Mouse (Mus musculus): ENCODE results near the gene Krtcap2. TPM values are rescaled to one million over a fixed set of nuclear protein-coding genes. Genes with fewer than 3 reads are reported as not detected.

Gene Krtcap2
- total and polyA plus RNA-seq, 3 experiments, result 143 to 230 (median 180) TPM

DNA sequence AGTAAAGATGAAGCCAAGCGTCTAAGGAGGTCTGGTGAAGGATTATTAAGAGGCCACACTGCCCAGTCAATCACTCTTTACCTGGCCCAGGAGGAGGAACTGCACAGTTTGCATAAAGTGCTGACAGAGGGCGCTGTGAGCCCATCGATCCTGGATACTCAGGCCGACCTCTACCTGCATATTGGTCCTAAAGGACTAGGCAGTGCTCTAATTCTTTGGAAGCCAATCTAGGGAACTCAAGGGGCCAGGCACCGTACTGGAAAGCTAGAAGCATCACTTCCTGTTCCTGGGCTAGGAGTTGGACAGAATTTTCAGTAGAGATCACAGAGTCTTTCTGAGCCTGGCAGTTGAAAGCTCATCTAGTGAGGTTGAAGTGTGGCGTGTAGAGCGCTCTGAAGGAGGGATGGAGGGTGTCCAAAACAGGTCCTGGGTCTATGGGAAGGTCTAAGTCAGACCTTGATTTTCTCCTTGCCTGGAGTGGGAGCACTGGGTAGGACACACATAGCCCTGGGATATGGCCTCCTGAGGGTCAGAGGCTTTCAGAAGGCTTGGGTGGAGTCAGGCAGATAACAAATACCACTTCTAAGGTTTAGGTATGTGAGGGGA, 4.8 kb downstream of the Krtcap2 start (continued):
- TF ChIP-seq NELFE (IDR thresholded peaks at IDR 0.05; ENCODE audit: low read depth, low read length) (peak; percentile 49; the same call in 1 of the 2 replicates), TCF12 (IDR thresholded peaks at IDR 0.05; ENCODE audit: low read depth, low read length) (0 out of 2 replicates have a peak, but pooled peaks have one; percentile 22), ZMIZ1 (IDR thresholded peaks at IDR 0.05; ENCODE audit: low read depth, low read length) (peak; percentile 51; the same call in 1 of the 2 replicates), UBTF (IDR thresholded peaks at IDR 0.05; ENCODE audit: low read depth, low read length) (0 out of 2 replicates have a peak, but pooled peaks have one; percentile 22), IRF4 (IDR thresholded peaks at IDR 0.05; ENCODE audit: low read depth, low read length) (0 out of 2 replicates have a peak, but pooled peaks have one; percentile 62), CTCF (conservative IDR thresholded peaks at IDR 0.05 in 1 of 2, IDR thresholded peaks at IDR 0.05 in 1 of 2; ENCODE audit: low read depth in 2 of 2, low read length in 2 of 2) (peak; percentile 61 to 94), MXI1 (IDR thresholded peaks at IDR 0.05; ENCODE audit: low read depth, low read length) (no peak)

DNA sequence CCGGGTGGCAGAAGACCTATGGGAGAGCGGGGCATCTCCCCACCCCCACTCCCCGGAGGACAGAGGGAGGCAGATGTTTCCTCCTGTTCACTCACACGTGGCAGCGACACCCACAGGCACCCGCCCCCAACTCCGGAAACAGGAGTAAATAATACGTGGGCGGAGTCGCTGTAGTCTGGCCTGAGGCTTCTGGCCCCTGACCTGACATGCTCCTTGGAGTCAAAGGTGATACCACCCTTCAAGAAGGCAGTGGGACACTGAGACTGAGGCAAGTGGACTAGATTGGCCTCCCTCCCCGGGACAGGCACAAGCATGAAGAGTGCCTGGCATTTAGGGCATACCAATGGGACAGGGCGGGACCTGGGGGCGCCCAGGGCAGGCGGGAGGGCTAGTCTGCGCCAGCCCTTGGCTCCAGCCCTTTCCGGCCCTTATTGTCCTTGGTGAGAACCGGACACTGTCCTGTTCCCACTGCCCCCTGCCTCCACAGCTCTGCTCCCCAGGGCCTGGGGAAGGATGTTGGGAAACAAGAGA, 5.7 kb downstream of the Krtcap2 start:
- in situ Hi-C loops (cut with MboI; ENCODE audit: low pct_ligation_motif_present, low pct_unique_long_range_greater_than_20kb, low sequenced_read_pairs), result no loop called here
- H3K9ac ChIP-seq (ENCODE audit: insufficient read depth, low read depth), result peak overlapping the region; percentile 52
- H3K27ac ChIP-seq (ENCODE audit: insufficient read depth, low read depth), result peak overlapping the region; percentile 52; the same call in 1 of the 2 replicates
- peak; percentile 70 for TF ChIP-seq ETS1 (conservative IDR thresholded peaks at IDR 0.05; ENCODE audit: low read depth, low read length)
- peak; percentile 93 for TF ChIP-seq SIN3A (IDR thresholded peaks at IDR 0.05; ENCODE audit: low read length)
- TF ChIP-seq NELFE (IDR thresholded peaks at IDR 0.05; ENCODE audit: low read depth, low read length), result 0 out of 2 replicates have a peak, but pooled peaks have one; percentile 40
- TF ChIP-seq GABPA (IDR thresholded peaks at IDR 0.05; ENCODE audit: insufficient replicate concordance, low read depth, low read length), result no peak
- TF ChIP-seq EP300 (IDR thresholded peaks at IDR 0.05; ENCODE audit: low read length), result peak; percentile 65
- TF ChIP-seq CHD1 (IDR thresholded peaks at IDR 0.05; ENCODE audit: low read depth, low read length), result no peak
- peak; percentile 54; the same call in 1 of the 2 replicates for TF ChIP-seq RCOR1 (conservative IDR thresholded peaks at IDR 0.05; ENCODE audit: low read depth, low read length)
- TF ChIP-seq IRF4 (IDR thresholded peaks at IDR 0.05; ENCODE audit: low read depth, low read length), result peak; percentile 70
- no peak for TF ChIP-seq PAX5 (IDR thresholded peaks at IDR 0.05; ENCODE audit: low read length)
- TF ChIP-seq NRF1 (IDR thresholded peaks at IDR 0.05; ENCODE audit: low read depth, low read length), result peak; percentile 40; the same call in 1 of the 2 replicates
- TF ChIP-seq ELF1 (IDR thresholded peaks at IDR 0.05; ENCODE audit: low read depth, low read length), result peak; percentile 74
- TF ChIP-seq MAFK (IDR thresholded peaks at IDR 0.05; ENCODE audit: insufficient replicate concordance, low read length), result no peak
- TF ChIP-seq RAD21 (IDR thresholded peaks at IDR 0.05; ENCODE audit: low read depth, low read length), result no peak
- no peak for TF ChIP-seq SMC3 (IDR thresholded peaks at IDR 0.05; ENCODE audit: low read depth, low read length)
- TF ChIP-seq MXI1 (IDR thresholded peaks at IDR 0.05; ENCODE audit: low read depth, low read length), result peak; percentile 97
- no peak; the same call in 1 of the 2 replicates for TF ChIP-seq USF2 (conservative IDR thresholded peaks at IDR 0.05; ENCODE audit: low read depth, low read length)
- TF ChIP-seq HCFC1 (IDR thresholded peaks at IDR 0.05; ENCODE audit: low read depth, low read length), result peak; percentile 47
- TF ChIP-seq E2F4 (IDR thresholded peaks at IDR 0.05; ENCODE audit: insufficient replicate concordance, low read depth, low read length), result no peak
- TF ChIP-seq KAT2A (IDR thresholded peaks at IDR 0.05; ENCODE audit: insufficient replicate concordance, low read length), result no peak
- TF ChIP-seq CTCF (conservative IDR thresholded peaks at IDR 0.05 in 1 of 2, IDR thresholded peaks at IDR 0.05 in 1 of 2; ENCODE audit: low read depth in 2 of 2, low read length in 2 of 2), result peak in 1 of 2 experiments; percentile 25; a peak in 2 of 4 replicates
- no peak for TF ChIP-seq POLR2AphosphoS2 (IDR thresholded peaks at IDR 0.05; ENCODE audit: low read depth, low read length)
- TF ChIP-seq ZC3H11A (IDR thresholded peaks at IDR 0.05; ENCODE audit: low read depth, low read length), result no peak
- TF ChIP-seq POLR2A (IDR thresholded peaks at IDR 0.05; ENCODE audit: low read depth, low read length), result peak; percentile 58; the same call in 1 of the 2 replicates
- no peak for TF ChIP-seq ZKSCAN1 (IDR thresholded peaks at IDR 0.05; ENCODE audit: borderline replicate concordance, low read depth, low read length)
- TF ChIP-seq ZNF384 (IDR thresholded peaks at IDR 0.05; ENCODE audit: low read depth, low read length), result no peak
- no peak; the same call in 1 of the 2 replicates for TF ChIP-seq USF1 (IDR thresholded peaks at IDR 0.05; ENCODE audit: low read depth, low read length)
- peak; percentile 91 for TF ChIP-seq MAX (IDR thresholded peaks at IDR 0.05; ENCODE audit: low read length)
- TF ChIP-seq JUND (conservative IDR thresholded peaks at IDR 0.05; ENCODE audit: low read depth, low read length), result no peak
- peak; percentile 92 for TF ChIP-seq TCF12 (IDR thresholded peaks at IDR 0.05; ENCODE audit: low read depth, low read length)
- TF ChIP-seq MEF2A (IDR thresholded peaks at IDR 0.05; ENCODE audit: borderline replicate concordance, low read depth, low read length), result no peak; the same call in 1 of the 2 replicates
- TF ChIP-seq CHD2 (IDR thresholded peaks at IDR 0.05; ENCODE audit: low read length), result peak; percentile 94
- TF ChIP-seq JUN (IDR thresholded peaks at IDR 0.05; ENCODE audit: insufficient read depth, low read depth, low read length), result no peak

More for the DNA sequence above, 5.7 kb downstream of the Krtcap2 start:
- peak overlapping the region; percentile 94 for H3K4me2 ChIP-seq (ENCODE audit: insufficient read depth, low read depth, poor library complexity, severe bottlenecking)
- peaks cover 10 to 47% of the 10 kb centered on the region in 2 experiments for H3K4me1 ChIP-seq (ENCODE audit: control insufficient read depth in 1 of 2, insufficient read depth in 2 of 2)
- dilution Hi-C loops (cut with MboI; ENCODE audit: extremely low pct_ligation_motif_present, extremely low pct_unique_long_range_greater_than_20kb, low sequenced_read_pairs), result no loop called here
- H3K36me3 ChIP-seq (replicated peaks in 1 of 2; ENCODE audit: control insufficient read depth in 1 of 2, insufficient read depth in 1 of 2, low read length in 1 of 2), result peaks cover 14 to 24% of the 10 kb centered on the region in 2 experiments
- DNase-seq (ENCODE audit: extremely low read depth), result peak; percentile 90
- H3K4me3 ChIP-seq (replicated peaks in 1 of 3; ENCODE audit: low read depth in 2 of 3, low read length in 2 of 3, poor library complexity in 1 of 3), result peak overlapping the region; percentile 62 to 66 (median 63)
- H3K9me3 ChIP-seq (replicated peaks; ENCODE audit: low read length), result peaks cover 5% of the 10 kb centered on the region
- peaks cover 17% of the 10 kb centered on the region for H3K79me2 ChIP-seq (replicated peaks; ENCODE audit: control insufficient read depth, extremely low read depth, insufficient read depth, poor library complexity, severe bottlenecking)
- no peaks in the 10 kb centered on the region for H3K27me3 ChIP-seq (replicated peaks)

All from CH12.LX (cell line).